Mouse (Mus musculus) E14TG2a.4 (cell line): ENCODE results near the gene Naa11.

ENCODE experiments used
- CTCF ChIP-seq: conservative IDR thresholded peaks from 2 replicates; pipeline ENCODE4 v1.5.1; 2014; ENCODE audit warnings: low read length
- NANOG ChIP-seq: IDR thresholded peaks from 2 replicates; pipeline ENCODE4 v1.6.1; 2014; ENCODE audit warnings: borderline replicate concordance, low read length, mixed read lengths
- POU5F1 ChIP-seq: IDR thresholded peaks from 2 replicates; pipeline ENCODE4 v1.6.1; 2014; ENCODE audit warnings: low read length, borderline replicate concordance

GRCm38 (mm10) chr5:97429976-97430375 lies 37.8 kb upstream of the Naa11 start:
- TF ChIP-seq CTCF (no peak), POU5F1 (no peak), NANOG (no peak)
